Mouse (Mus musculus) hindbrain, embryonic 11.5 days (tissue): ENCODE data around the gene Rnf166. TPM values are rescaled to one million over a fixed set of nuclear protein-coding genes. Genes with fewer than 3 reads are reported as not detected.

Experiments
- ATAC-seq: fragments of 200-750 bp; cut with Nextera tagmentation; 2 replicates; pipeline ENCODE4 v1.8.0; 2017; ENCODE audit warnings: mild to moderate bottlenecking, moderate TSS enrichment, moderate library complexity; ENCODE audit not compliant: low FRiP score
- DNase-seq: peaks from one replicate; pipeline ENCODE4 v3.0.0-alpha.2; 2015; ENCODE audit warnings: low spot score
- H3K27ac ChIP-seq: fragments of 300-500 bp; sonication (generic); 2 replicates; pipeline ENCODE4 v1.5.1; 2014; ENCODE audit warnings: mild to moderate bottlenecking, low read depth, low read length
- H3K27me3 ChIP-seq: fragments of 300-500 bp; sonication (generic); 2 replicates; pipeline ENCODE4 v1.6.1; 2014; ENCODE audit warnings: mild to moderate bottlenecking, low read length, moderate library complexity, mixed read lengths; ENCODE audit not compliant: control insufficient read depth, insufficient read depth
- H3K36me3 ChIP-seq: fragments of 300-500 bp; sonication (generic); 2 replicates; pipeline ENCODE4 v1.6.1; 2014; ENCODE audit warnings: mild to moderate bottlenecking, low read length, moderate library complexity, mixed read lengths; ENCODE audit not compliant: control insufficient read depth, insufficient read depth
- H3K4me1 ChIP-seq: fragments of 300-500 bp; sonication (generic); replicated peaks from 2 replicates; pipeline ENCODE4 v1.6.1; 2014; ENCODE audit warnings: low read length, mixed read lengths; ENCODE audit not compliant: control insufficient read depth, insufficient read depth
- H3K4me2 ChIP-seq: fragments of 300-500 bp; sonication (generic); replicated peaks from 2 replicates; pipeline ENCODE4 v1.6.1; 2014; ENCODE audit warnings: mild to moderate bottlenecking, low read depth, low read length
- H3K4me3 ChIP-seq: fragments of 300-500 bp; sonication (generic); 2 replicates; pipeline ENCODE4 v1.5.1; 2014; ENCODE audit warnings: low read depth, low read length
- H3K9ac ChIP-seq: fragments of 300-500 bp; sonication (generic); 2 replicates; pipeline ENCODE4 v1.6.1; 2014; ENCODE audit warnings: low read depth, low read length
- H3K9me3 ChIP-seq: fragments of 300-500 bp; sonication (generic); 2 replicates; pipeline ENCODE4 v1.6.1; 2016; ENCODE audit warnings: low read length; ENCODE audit not compliant: control insufficient read depth
- WGBS: fragments of 180-500 bp; shearing (Covaris S2); extraction: QIAGEN DNeasy Blood & Tissue Kit; methylation state at CpG from one replicate; pipeline ENCODE4 v1.1.7; 2014; 5-methylcytosine and 5-hydroxymethylcytosine counted together
- polyA plus RNA-seq: library from polyadenylated mRNA; unstranded; fragments of >200 nt; fragmentation: Nextera tagmentation; extraction: Ambion mirVana; gene quantifications from 2 replicates; pipeline ENCODE4 v1.2.1, GENCODE M21; 2014

Gene Rnf166
- polyA plus RNA-seq, result 24.2 and 27.6 TPM in 2 replicates

- peak within 1 kb of the TSS; percentile 94 for H3K9ac ChIP-seq
- H3K36me3 ChIP-seq, result 0 out of 2 replicates have a peak, but pooled peaks cover 2% of the 10 kb centered on the region
- no peaks in the 10 kb centered on the region for H3K9me3 ChIP-seq
- peak within 1 kb of the TSS; percentile 42; the same call in 1 of the 2 replicates for H3K27ac ChIP-seq
- H3K4me2 ChIP-seq, result peak within 1 kb of the TSS; percentile 85
- H3K27me3 ChIP-seq, result no peaks in the 10 kb centered on the region
- H3K4me1 ChIP-seq, result peaks cover 8% of the 10 kb centered on the region; the same call in 1 of the 2 replicates
- ATAC-seq, result peak; percentile 95
- peak; percentile 98 for DNase-seq
- under 1% methylated on average over 69 of the region's 103 CpGs for WGBS
- H3K4me3 ChIP-seq, result peak within 1 kb of the TSS; percentile 98
These were observed at the start of gene Rnf166, which contains the start of gene Ctu2 for GRCm38 (mm10) chr8:122475580-122476320. TSS of gene Rnf166 (minus strand) at chr8:122476064. TSS of gene Ctu2 (plus strand) at chr8:122476143.

- H3K9me3 ChIP-seq, result no peaks in the 10 kb centered on the region
- no peak for DNase-seq
- no peak overlapping the region for H3K9ac ChIP-seq
- no peaks in the 10 kb centered on the region for H3K27me3 ChIP-seq
- H3K27ac ChIP-seq, result no peak overlapping the region
- peak overlapping the region; percentile 14; the same call in 1 of the 2 replicates for H3K4me2 ChIP-seq
- H3K36me3 ChIP-seq, result no peaks in the 10 kb centered on the region
- 77% methylated on average over 6 of the region's 6 CpGs for WGBS
- H3K4me1 ChIP-seq, result peaks cover 16% of the 10 kb centered on the region
- H3K4me3 ChIP-seq, result no peak overlapping the region
- ATAC-seq, result no peak
These were observed 49.1 kb upstream of the Rnf166 start for GRCm38 (mm10) chr8:122525004-122525403.

DNA sequence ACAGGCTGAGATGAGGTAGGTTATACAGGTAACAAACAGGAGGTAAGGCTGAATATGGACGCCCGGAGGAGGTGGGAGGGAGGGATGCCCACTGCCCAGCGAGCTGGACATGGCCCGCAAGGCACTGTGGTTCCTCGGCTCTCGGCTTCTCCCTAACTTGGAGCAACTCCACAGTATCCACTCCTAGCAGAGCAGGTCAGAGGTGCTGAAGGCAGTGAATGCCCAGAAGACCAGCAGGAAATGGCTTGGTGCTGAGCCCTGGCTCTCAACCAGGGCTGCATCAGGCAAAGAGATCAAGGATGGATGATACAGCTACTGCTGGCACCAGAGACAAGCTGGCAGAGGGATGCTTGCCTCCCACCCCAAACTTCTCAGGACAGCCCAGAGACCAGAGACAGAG is 48.6 kb upstream of the Rnf166 start:
- Histone ChIP-seq H3K36me3 (no peaks in the 10 kb centered on the region), H3K4me1 (peaks cover 16% of the 10 kb centered on the region), H3K27me3 (no peaks in the 10 kb centered on the region), H3K4me3 (no peak overlapping the region), H3K9ac (no peak overlapping the region), H3K27ac (no peak overlapping the region), H3K4me2 (peak overlapping the region; percentile 14; the same call in 1 of the 2 replicates), H3K9me3 (no peaks in the 10 kb centered on the region)
- ATAC-seq (no peak), DNase-seq (no peak)
- 84% methylated on average over 6 of the region's 6 CpGs for WGBS

DNA sequence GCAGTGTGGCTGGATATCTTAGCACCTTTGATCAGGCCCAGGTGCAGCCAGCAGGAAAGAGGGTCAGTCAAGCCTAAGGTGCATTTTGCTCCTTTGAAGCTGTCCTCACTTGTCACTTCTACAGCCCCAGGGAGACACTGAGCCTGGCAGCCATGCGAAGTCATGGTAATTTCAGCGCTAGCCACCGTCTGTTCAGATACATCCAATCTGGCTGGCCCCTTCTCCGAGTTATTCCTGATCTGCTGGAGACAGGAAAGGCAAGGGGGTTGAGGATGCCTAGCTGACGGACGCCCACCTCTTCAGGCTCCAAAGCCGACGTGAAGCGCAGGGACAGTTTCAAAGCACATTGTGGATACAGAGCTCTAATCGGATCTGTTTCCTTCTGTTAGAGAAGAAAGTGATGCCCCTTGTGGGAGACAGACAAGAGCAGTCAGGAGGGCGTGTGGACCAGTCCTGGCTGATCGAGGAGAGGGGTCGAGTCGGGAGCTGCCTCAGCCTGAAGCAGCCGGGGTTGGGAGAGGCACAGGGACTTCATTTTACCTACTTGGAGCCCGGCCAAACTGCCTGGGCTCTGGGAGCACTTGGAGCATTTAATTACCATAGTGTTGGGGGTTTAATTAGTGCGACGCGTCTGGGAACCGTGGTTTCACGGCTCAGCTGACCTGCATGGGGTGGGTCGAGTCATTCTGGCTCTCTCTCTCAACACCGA is 47.9 kb upstream of the Rnf166 start:
- Histone ChIP-seq H3K27ac (peak overlapping the region; percentile 30; the same call in 1 of the 2 replicates), H3K36me3 (no peaks in the 10 kb centered on the region), H3K4me1 (peaks cover 16% of the 10 kb centered on the region), H3K9ac (peak overlapping the region; percentile 24; the same call in 1 of the 2 replicates), H3K4me2 (0 out of 2 replicates have a peak overlapping the region, but pooled peaks have one; percentile 3), H3K27me3 (no peaks in the 10 kb centered on the region), H3K9me3 (no peaks in the 10 kb centered on the region), H3K4me3 (no peak overlapping the region)
- DNase-seq, result peak; percentile 30
- WGBS, result 27% methylated on average over 23 of the region's 23 CpGs
- peak; percentile 45; the same call in 1 of the 2 replicates for ATAC-seq

DNA sequence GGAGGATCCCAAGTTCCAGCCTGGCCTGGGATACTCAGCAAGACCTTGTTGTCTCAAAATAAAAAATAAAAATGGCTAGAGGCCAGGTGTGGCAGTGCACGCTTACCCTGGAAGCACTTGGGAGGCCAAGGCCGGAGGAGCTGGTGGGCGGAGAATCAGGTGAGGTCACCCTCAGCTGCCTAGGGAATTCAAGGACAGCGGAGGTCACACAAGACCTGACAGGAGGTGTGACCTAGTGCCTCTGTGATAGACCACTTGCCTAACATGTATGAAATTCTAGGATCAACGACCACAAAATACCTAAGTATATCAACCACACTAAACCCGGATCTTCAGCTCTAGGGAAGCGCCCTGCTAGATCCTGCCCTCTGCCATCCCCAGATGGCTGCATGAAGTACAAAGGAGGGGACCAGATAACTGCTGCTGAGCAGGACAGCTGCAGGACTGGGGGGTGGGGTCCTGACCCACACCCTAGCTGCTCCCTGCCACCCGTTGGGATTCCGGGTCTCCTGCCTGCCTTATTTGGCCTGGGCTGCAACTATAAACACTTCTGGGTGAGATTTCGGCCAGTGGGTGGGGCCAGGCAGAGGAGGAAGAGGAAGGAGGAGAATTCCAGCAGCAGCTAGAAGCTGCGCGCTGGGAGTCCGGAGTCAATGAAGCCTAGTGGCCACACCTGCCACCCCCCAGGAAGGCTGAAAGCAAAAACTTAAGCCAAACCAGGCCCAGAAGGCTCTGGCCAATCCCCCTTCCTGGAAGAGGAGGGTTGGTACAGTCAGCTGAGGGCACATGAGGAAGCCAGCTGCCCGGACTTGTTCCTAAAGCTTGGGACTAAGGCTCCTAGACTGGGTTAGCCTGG is 47.2 kb upstream of the Rnf166 start:
- Histone ChIP-seq H3K4me1 (peaks cover 18% of the 10 kb centered on the region), H3K9ac (no peak overlapping the region), H3K27ac (peak overlapping the region; percentile 30; the same call in 1 of the 2 replicates), H3K9me3 (no peaks in the 10 kb centered on the region), H3K27me3 (no peaks in the 10 kb centered on the region), H3K4me2 (0 out of 2 replicates have a peak overlapping the region, but pooled peaks have one; percentile 3), H3K36me3 (no peaks in the 10 kb centered on the region), H3K4me3 (no peak overlapping the region)
- ATAC-seq (no peak), DNase-seq (peak; percentile 19)
- 49% methylated on average over 14 of the region's 14 CpGs for WGBS

GRCm38 (mm10) chr8:122520611-122521010 is 44.7 kb upstream of the Rnf166 start:
- ATAC-seq, result no peak
- Histone ChIP-seq H3K4me3 (no peak overlapping the region), H3K27ac (no peak overlapping the region), H3K9ac (no peak overlapping the region), H3K4me2 (no peak overlapping the region), H3K9me3 (no peaks in the 10 kb centered on the region), H3K4me1 (peaks cover 20% of the 10 kb centered on the region), H3K36me3 (no peaks in the 10 kb centered on the region), H3K27me3 (no peaks in the 10 kb centered on the region)
- WGBS, result 74% methylated on average over 11 of the region's 11 CpGs
- DNase-seq, result no peak

DNA sequence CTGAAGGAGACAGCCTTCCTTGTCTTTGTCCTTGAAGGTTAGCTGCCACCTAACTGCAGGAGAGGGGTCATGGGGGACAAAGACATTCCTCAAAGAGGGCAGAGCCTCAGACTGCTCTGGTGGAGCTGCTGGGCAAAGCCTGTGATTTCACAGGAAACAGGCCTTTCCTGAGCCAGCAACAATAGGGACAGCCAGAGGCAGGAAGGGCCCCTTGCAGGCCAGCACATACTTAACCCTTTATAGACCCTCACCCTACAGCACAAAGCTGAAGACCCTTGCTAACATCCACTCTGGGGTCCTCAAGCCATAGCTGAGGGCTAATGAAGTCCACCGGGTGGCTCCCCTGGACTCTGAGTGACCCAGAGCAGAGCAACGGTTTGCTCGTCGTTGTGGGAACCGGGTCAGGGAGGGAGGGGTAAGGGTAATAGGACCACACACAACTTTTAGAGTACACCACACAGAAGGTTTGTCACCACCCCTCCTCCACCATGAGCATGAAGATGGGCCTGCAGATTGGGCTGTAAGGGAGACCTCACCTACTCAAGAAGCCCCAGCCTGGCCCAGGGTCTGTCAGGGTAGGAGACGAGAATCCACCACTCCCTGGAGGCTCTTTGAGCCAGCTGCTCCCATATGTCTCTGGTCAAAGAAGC is 41.8 kb upstream of the Rnf166 start:
- DNase-seq (peak; percentile 36), ATAC-seq (no peak)
- 26% methylated on average over 6 of the region's 6 CpGs for WGBS
- Histone ChIP-seq H3K27me3 (no peaks in the 10 kb centered on the region), H3K9me3 (no peaks in the 10 kb centered on the region), H3K4me2 (no peak overlapping the region), H3K4me3 (no peak overlapping the region), H3K27ac (peak overlapping the region; percentile 55), H3K9ac (peak overlapping the region; percentile 33; the same call in 1 of the 2 replicates), H3K36me3 (no peaks in the 10 kb centered on the region), H3K4me1 (0 out of 2 replicates have a peak, but pooled peaks cover 4% of the 10 kb centered on the region)

GRCm38 (mm10) chr8:122515699-122516098 is 39.8 kb upstream of the Rnf166 start:
- ATAC-seq (no peak), DNase-seq (no peak)
- H3K36me3 ChIP-seq, result no peaks in the 10 kb centered on the region
- H3K9ac ChIP-seq, result no peak overlapping the region
- H3K4me2 ChIP-seq, result no peak overlapping the region
- WGBS, result 92% methylated on average over 14 of the region's 14 CpGs
- 0 out of 2 replicates have a peak, but pooled peaks cover 4% of the 10 kb centered on the region for H3K4me1 ChIP-seq
- H3K9me3 ChIP-seq, result no peaks in the 10 kb centered on the region
- no peak overlapping the region for H3K4me3 ChIP-seq
- no peaks in the 10 kb centered on the region for H3K27me3 ChIP-seq
- H3K27ac ChIP-seq, result no peak overlapping the region
